Mouse (Mus musculus) T-cell, adult 2 months (primary cell): Measurements from ENCODE around the gene Ifit2.
"Not testable (repeated sequence)": the region's sequence is repeated elsewhere in the genome, so short reads cannot be mapped to it uniquely, and the experiment has no call there.

ENCODE experiments used
- DNase-seq: peaks from one replicate; pipeline ENCODE4 v3.0.0; 2022; ENCODE audit warnings: low spot score

Ifit2 gene

GRCm38 (mm10) chr19:34596811-34597210 is 46.3 kb downstream of the Ifit2 start:
- no peak for DNase-seq

GRCm38 (mm10) chr19:34598341-34598740 is 47.8 kb downstream of the Ifit2 start:
- DNase-seq = no peak

DNA sequence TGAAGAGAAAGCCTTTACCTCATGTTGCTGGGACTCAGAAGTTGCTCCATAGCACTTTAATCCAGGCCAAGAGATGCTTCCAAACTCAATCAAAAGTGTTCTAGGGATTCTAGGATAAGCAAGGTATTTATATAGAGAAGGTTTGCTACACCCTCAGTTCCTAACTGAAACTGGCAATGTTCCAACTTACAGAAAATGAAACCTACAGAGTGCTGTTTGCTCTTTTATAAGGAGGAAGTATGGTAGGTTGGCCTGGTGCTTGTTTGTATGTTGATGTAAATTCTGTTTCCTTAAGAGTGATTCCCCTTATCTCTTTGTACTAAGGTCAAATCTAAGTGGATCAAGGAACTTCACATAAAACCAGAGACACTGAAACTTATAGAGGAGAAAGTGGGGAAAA is 48.8 kb downstream of the Ifit2 start:
- peak; percentile 43 for DNase-seq

- DNase-seq = peak; percentile 54
Measured at GRCm38 (mm10) chr19:34601888-34602287, 51.4 kb downstream of the Ifit2 start, which contains the start of gene Ifit1bl1. TSS of gene Ifit1bl1 (minus strand) at chr19:34601956.

GRCm38 (mm10) chr19:34605472-34605871 is 55.0 kb downstream of the Ifit2 start:
- DNase-seq = no peak

- DNase-seq = peak; percentile 46
Measured at GRCm38 (mm10) chr19:34607237-34608051, 57.0 kb downstream of the Ifit2 start, which contains the start of gene Ifit3b. TSS of gene Ifit3b (plus strand) at chr19:34607970.

GRCm38 (mm10) chr19:34610118-34610517 is 59.6 kb downstream of the Ifit2 start:
- not testable (repeated sequence) for DNase-seq

- DNase-seq = not testable (repeated sequence)
Measured at GRCm38 (mm10) chr19:34612243-34613001, 61.9 kb downstream of the Ifit2 start.

DNA sequence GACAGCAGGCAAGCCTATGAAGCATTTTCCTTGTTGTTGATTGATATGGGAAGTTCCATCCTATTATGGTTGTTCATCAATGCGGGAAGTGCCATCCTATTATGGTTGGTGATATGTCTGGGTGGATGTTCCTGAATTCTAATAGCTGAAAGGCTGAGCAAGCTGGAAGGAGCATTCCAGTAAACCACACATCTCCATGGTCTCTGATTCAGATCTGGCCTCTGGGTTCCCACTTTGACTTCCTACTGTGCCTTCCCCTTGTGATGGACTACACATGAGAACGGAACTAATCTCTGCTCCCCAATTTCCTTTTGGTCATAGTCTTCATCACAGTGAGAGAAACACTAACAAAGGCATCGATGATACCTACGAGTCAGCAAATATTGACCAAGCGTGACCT is 70.4 kb downstream of the Ifit2 start:
- no peak for DNase-seq

GRCm38 (mm10) chr19:34623781-34624180 is 73.3 kb downstream of the Ifit2 start:
- no peak for DNase-seq

- peak; percentile 53 for DNase-seq
Measured at GRCm38 (mm10) chr19:34624663-34625062, 74.2 kb downstream of the Ifit2 start.
